Mouse (Mus musculus): ENCODE results near the gene Fxn. TPM values are rescaled to one million over a fixed set of nuclear protein-coding genes. Genes with fewer than 3 reads are reported as not detected.
A peak's percentile ranks its signal among the peaks of the same experiment; 100 is the strongest.

Gene Fxn
- polyA plus RNA-seq, 1 experiment from 2014 or later, result 65.0 TPM

- Histone ChIP-seq H3K27me3 (replicated peaks; ENCODE audit: low read depth, poor library complexity, severe bottlenecking) (no peaks in the 10 kb centered on the region), H3K27ac (replicated peaks) (no peak overlapping the region), H3K36me3 (replicated peaks) (peaks cover 14% of the 10 kb centered on the region), H3K4me1 (peaks cover 11% of the 10 kb centered on the region), H3K9me3 (no peaks in the 10 kb centered on the region), H3K4me3 (peak overlapping the region; percentile 76)
- DNase-seq (ENCODE audit: low spot score), result no peak
- 60% methylated on average over 7 of the region's 7 CpGs for WGBS
Measured at GRCm38 (mm10) chr19:24281288-24281980, 1.0 kb upstream of the Fxn start.

GRCm38 (mm10) chr19:24279706-24280600 is 452 bp downstream of the Fxn start:
- no peaks in the 10 kb centered on the region for H3K9me3 ChIP-seq
- H3K27ac ChIP-seq (replicated peaks), result peak overlapping the region; percentile 97
- H3K4me3 ChIP-seq, result peak overlapping the region; percentile 76
- DNase-seq (ENCODE audit: low spot score), result peak; percentile 88
- H3K27me3 ChIP-seq (replicated peaks; ENCODE audit: low read depth, poor library complexity, severe bottlenecking), result no peaks in the 10 kb centered on the region
- under 1% methylated on average over 78 of the region's 78 CpGs for WGBS
- peaks cover 28% of the 10 kb centered on the region for H3K36me3 ChIP-seq (replicated peaks)
- peaks cover 11% of the 10 kb centered on the region for H3K4me1 ChIP-seq

- no peaks in the 10 kb centered on the region for H3K9me3 ChIP-seq
- peak overlapping the region; percentile 97 for H3K27ac ChIP-seq (replicated peaks)
- peaks cover 31% of the 10 kb centered on the region for H3K36me3 ChIP-seq (replicated peaks)
- H3K27me3 ChIP-seq (replicated peaks; ENCODE audit: low read depth, poor library complexity, severe bottlenecking), result no peaks in the 10 kb centered on the region
- peak overlapping the region; percentile 76 for H3K4me3 ChIP-seq
- peaks cover 11% of the 10 kb centered on the region for H3K4me1 ChIP-seq
- 91% methylated on average over 15 of the region's 15 CpGs for WGBS
- no peak for DNase-seq (ENCODE audit: low spot score)
Measured at GRCm38 (mm10) chr19:24278859-24279258, 1.5 kb downstream of the Fxn start.

- peaks cover 44% of the 10 kb centered on the region for H3K36me3 ChIP-seq (replicated peaks)
Measured at GRCm38 (mm10) chr19:24274281-24274680, 6.1 kb downstream of the Fxn start.

GRCm38 (mm10) chr19:24271746-24272426 is 8.5 kb downstream of the Fxn start:
- H3K4me3 ChIP-seq, result peak overlapping the region; percentile 22; the same call in 1 of the 2 replicates
- WGBS, result 45% methylated on average over 16 of the region's 16 CpGs
- peaks cover 42% of the 10 kb centered on the region for H3K36me3 ChIP-seq (replicated peaks)
- H3K4me1 ChIP-seq, result peaks cover 16% of the 10 kb centered on the region
- no peak overlapping the region for H3K27ac ChIP-seq (replicated peaks)
- H3K27me3 ChIP-seq (replicated peaks; ENCODE audit: low read depth, poor library complexity, severe bottlenecking), result no peaks in the 10 kb centered on the region
- H3K9me3 ChIP-seq, result no peaks in the 10 kb centered on the region
- peak; percentile 86 for DNase-seq (ENCODE audit: low spot score)

More at GRCm38 (mm10) chr19:24274281-24274680, 6.1 kb downstream of the Fxn start:
- no peaks in the 10 kb centered on the region for H3K9me3 ChIP-seq
- H3K4me1 ChIP-seq, result peaks cover 22% of the 10 kb centered on the region
- no peaks in the 10 kb centered on the region for H3K27me3 ChIP-seq (replicated peaks; ENCODE audit: low read depth, poor library complexity, severe bottlenecking)
- no peak overlapping the region for H3K4me3 ChIP-seq
- WGBS, result 88% methylated on average over 3 of the region's 3 CpGs
- DNase-seq (ENCODE audit: low spot score), result no peak
- H3K27ac ChIP-seq (replicated peaks), result no peak overlapping the region

- WGBS, result 34% methylated on average over 7 of the region's 7 CpGs
- Histone ChIP-seq H3K36me3 (replicated peaks) (peaks cover 40% of the 10 kb centered on the region), H3K9me3 (no peaks in the 10 kb centered on the region), H3K27me3 (replicated peaks; ENCODE audit: low read depth, poor library complexity, severe bottlenecking) (no peaks in the 10 kb centered on the region), H3K4me3 (peak overlapping the region; percentile 22; the same call in 1 of the 2 replicates), H3K27ac (replicated peaks) (no peak overlapping the region; the same call in 1 of the 2 replicates), H3K4me1 (peaks cover 16% of the 10 kb centered on the region)
- DNase-seq (ENCODE audit: low spot score), result peak; percentile 36
Measured at GRCm38 (mm10) chr19:24271326-24271725, 9.1 kb downstream of the Fxn start.

- H3K4me1 ChIP-seq, result peaks cover 16% of the 10 kb centered on the region
- 66% methylated on average over 4 of the region's 4 CpGs for WGBS
- DNase-seq (ENCODE audit: low spot score), result no peak
Measured at GRCm38 (mm10) chr19:24268531-24268930, 11.9 kb downstream of the Fxn start.

GRCm38 (mm10) chr19:24266046-24266830 is 14.2 kb downstream of the Fxn start:
- no peak for DNase-seq (ENCODE audit: low spot score)
- peaks cover 71% of the 10 kb centered on the region for H3K36me3 ChIP-seq (replicated peaks)
- 87% methylated on average over 7 of the region's 7 CpGs for WGBS

More at GRCm38 (mm10) chr19:24268531-24268930, 11.9 kb downstream of the Fxn start:
- Histone ChIP-seq H3K27ac (replicated peaks) (0 out of 2 replicates have a peak overlapping the region, but pooled peaks have one; percentile 25), H3K4me3 (no peak overlapping the region), H3K36me3 (replicated peaks) (peaks cover 52% of the 10 kb centered on the region), H3K9me3 (no peaks in the 10 kb centered on the region), H3K27me3 (replicated peaks; ENCODE audit: low read depth, poor library complexity, severe bottlenecking) (no peaks in the 10 kb centered on the region)

GRCm38 (mm10) chr19:24264991-24265390 is 15.4 kb downstream of the Fxn start:
- no peaks in the 10 kb centered on the region for H3K4me1 ChIP-seq
- DNase-seq (ENCODE audit: low spot score), result peak; percentile 79
- no peaks in the 10 kb centered on the region for H3K27me3 ChIP-seq (replicated peaks; ENCODE audit: low read depth, poor library complexity, severe bottlenecking)
- no peak overlapping the region for H3K4me3 ChIP-seq
- no peak overlapping the region for H3K27ac ChIP-seq (replicated peaks)
- no peaks in the 10 kb centered on the region for H3K9me3 ChIP-seq
- peaks cover 68% of the 10 kb centered on the region for H3K36me3 ChIP-seq (replicated peaks)
- WGBS, result 55% methylated on average over 7 of the region's 7 CpGs

More at GRCm38 (mm10) chr19:24266046-24266830, 14.2 kb downstream of the Fxn start:
- Histone ChIP-seq H3K27ac (replicated peaks) (no peak overlapping the region), H3K27me3 (replicated peaks; ENCODE audit: low read depth, poor library complexity, severe bottlenecking) (no peaks in the 10 kb centered on the region), H3K9me3 (no peaks in the 10 kb centered on the region), H3K4me3 (no peak overlapping the region), H3K4me1 (peaks cover 9% of the 10 kb centered on the region)

GRCm38 (mm10) chr19:24262736-24263135 is 17.7 kb downstream of the Fxn start:
- 88% methylated on average over 14 of the region's 14 CpGs for WGBS
- H3K36me3 ChIP-seq (replicated peaks), result peaks cover 62% of the 10 kb centered on the region

GRCm38 (mm10) chr19:24259390-24260351 is 20.7 kb downstream of the Fxn start:
- H3K27ac ChIP-seq (replicated peaks), result no peak overlapping the region; the same call in 1 of the 2 replicates
- peaks cover 39% of the 10 kb centered on the region for H3K36me3 ChIP-seq (replicated peaks)
- H3K9me3 ChIP-seq, result no peaks in the 10 kb centered on the region
- H3K4me1 ChIP-seq, result no peaks in the 10 kb centered on the region
- DNase-seq (ENCODE audit: low spot score), result no peak
- 80% methylated on average over 12 of the region's 12 CpGs for WGBS
- H3K4me3 ChIP-seq, result no peak overlapping the region
- no peaks in the 10 kb centered on the region for H3K27me3 ChIP-seq (replicated peaks; ENCODE audit: low read depth, poor library complexity, severe bottlenecking)

More at GRCm38 (mm10) chr19:24262736-24263135, 17.7 kb downstream of the Fxn start:
- Histone ChIP-seq H3K4me1 (no peaks in the 10 kb centered on the region), H3K27me3 (replicated peaks; ENCODE audit: low read depth, poor library complexity, severe bottlenecking) (no peaks in the 10 kb centered on the region), H3K4me3 (no peak overlapping the region), H3K27ac (replicated peaks) (no peak overlapping the region), H3K9me3 (no peaks in the 10 kb centered on the region)
- no peak for DNase-seq (ENCODE audit: low spot score)

Measured in embryonic facial prominence, embryonic 10.5 days (tissue).